Mouse (Mus musculus): ENCODE results near the gene Mcf2l.

DNA sequence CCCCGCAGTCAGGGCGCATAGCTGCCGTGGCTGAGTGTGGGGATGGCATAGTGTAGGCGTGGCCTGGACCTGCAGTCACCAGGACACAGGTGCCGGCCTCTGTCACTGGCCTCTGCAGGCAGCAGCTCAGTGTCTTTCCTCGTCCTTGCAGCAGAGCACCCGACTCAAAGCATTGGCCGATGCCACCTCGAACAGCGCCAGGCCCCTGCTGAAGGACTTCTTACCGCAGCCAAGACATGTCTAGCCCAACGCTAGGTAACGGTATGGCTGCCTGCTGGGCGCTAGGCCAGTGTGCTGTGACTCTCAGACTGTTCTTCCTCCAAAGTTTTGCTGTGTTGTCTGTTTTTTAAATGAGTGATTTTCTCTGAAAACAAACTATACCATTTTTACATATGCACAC lies 10.0 kb upstream of the Mcf2l start:
- no peak for TF ChIP-seq CTCF (IDR thresholded peaks at IDR 0.05; ENCODE audit: control insufficient read depth, insufficient read depth, low read length)
- no peak for TF ChIP-seq POLR2A (IDR thresholded peaks at IDR 0.05; ENCODE audit: borderline replicate concordance, control insufficient read depth, low read depth, low read length)
